Mouse (Mus musculus): Measurements from ENCODE around the gene Afmid. TPM values are rescaled to one million over a fixed set of nuclear protein-coding genes. Genes with fewer than 3 reads are reported as not detected.
"Not testable (repeated sequence)": the region's sequence is repeated elsewhere in the genome, so short reads cannot be mapped to it uniquely, and the experiment has no call there.

Afmid gene
- total RNA-seq, 2 experiments from 2014 or later: 4.7 to 6.1 TPM

DNA sequence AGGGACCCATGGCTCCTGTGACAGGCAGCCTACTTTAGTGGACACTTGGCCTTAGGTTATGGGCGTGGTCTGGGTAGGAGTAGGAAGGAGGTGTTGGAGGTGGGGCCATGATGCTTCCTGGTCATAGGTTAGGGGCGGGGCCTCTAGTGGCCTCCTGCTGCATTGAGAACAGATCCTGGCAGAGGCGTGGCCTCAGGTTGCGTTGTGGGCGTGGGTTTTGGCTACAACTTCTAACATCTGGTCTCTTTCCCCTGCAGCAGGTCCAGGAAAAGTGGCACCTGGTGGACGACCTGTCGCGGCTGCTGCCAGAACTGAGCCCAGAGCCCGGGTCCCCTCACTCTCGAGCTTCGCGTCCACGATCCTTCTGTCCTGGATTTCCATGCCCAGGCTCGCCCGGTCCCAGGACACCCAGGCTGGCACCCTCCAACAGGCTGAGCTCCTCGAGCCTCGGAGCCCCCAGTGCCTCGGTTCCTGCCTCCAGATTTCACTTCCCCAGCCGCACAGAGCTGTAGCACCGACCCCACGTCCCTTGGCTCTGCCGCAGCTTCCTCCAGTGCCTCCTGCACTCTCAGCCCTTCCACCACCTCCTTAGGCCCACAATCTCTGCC, 33.3 kb upstream of the Afmid start:
- no peak for DNase-seq (ENCODE audit: low spot score in 2 of 2)

- DNase-seq (ENCODE audit: low spot score in 2 of 2): no peak
Observed at GRCm38 (mm10) chr11:117794035-117794551, 31.6 kb upstream of the Afmid start.

DNA sequence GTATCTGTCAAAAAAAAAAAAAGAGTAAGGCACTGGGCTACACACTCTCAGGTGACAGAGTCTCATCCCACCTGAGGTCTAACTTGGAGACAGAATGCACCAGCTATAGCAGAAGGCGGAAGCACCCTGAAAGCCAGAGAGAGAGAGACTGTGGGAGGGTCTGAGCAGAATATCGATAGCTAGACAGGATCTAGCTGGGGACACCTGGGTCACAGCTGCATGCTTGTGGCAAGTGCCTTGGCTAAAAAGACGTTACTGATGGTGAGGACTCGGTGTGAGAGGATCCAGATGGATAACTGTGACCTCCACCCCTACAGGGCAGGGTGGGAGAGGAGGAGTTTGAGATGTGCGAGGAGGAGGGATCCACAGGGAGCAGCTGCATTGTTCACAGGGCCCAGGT, 28.8 kb upstream of the Afmid start:
- DNase-seq (ENCODE audit: low spot score in 2 of 2): no peak

GRCm38 (mm10) chr11:117797511-117798159, 28.1 kb upstream of the Afmid start, which contains the start of gene 6030468B19Rik:
Gene 6030468B19Rik, plus strand, starts transcription at chr11:117797660.
- no peak for DNase-seq (ENCODE audit: low spot score in 2 of 2)

DNA sequence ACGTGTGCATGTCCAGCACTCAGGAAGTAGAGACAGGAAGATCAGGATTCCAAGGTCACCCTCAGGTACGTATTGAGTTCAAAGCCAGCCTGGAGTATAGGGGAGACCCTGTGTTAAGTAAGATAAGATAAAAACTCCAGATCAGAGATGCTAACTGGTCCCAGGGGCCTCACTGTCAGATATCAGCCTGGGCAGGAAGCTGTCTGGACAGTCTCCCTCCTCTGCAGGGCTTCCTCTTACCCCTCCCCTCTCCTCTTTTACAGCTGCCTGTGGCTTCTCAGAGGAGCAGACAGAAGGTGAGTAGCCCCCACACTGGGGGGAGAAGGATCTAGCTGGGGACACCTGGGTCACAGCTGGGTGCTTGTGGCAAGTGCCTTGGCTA, 27.6 kb upstream of the Afmid start:
- no peak for DNase-seq (ENCODE audit: low spot score in 2 of 2)

DNA sequence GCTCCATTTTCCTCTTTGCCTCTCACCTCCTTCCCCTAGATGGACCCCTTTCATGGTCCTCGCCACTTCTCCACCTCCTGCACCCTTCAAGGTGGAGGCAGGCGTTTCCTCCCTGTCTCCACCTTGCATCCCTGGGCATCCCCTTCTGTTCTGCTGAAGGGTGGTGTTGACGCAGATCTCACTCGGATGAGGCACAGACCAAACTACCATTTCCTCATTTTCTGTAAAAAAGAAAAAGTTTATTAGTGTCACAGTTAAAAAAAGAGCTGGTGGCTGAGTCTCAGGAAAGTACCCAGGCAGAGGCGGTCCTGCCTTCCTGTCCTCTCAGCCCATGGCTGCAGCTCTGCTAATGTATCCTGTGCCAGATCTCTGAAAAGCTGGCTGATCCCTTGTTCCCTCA, 26.6 kb upstream of the Afmid start:
- no peak for DNase-seq (ENCODE audit: low spot score in 2 of 2)

DNA sequence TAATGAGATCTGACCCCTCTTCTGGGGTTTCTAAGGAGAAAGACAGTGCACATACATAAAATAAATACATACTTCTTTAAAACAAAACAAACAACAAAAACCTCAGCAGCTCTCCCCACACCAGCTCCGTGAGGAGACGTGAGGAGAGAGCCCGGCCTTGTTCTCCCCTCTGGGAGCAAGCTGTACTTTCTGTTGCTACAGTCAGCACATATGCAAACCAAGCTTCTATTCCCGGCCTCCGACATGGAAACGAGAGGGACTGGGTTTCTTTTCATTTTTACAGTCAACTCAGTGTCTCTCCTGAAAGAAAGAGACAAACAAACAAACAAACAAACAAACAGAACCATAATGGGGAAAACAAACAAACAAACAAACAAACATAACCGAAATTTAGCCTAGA, 25.7 kb upstream of the Afmid start:
- no peak for DNase-seq (ENCODE audit: low spot score in 2 of 2)

DNA sequence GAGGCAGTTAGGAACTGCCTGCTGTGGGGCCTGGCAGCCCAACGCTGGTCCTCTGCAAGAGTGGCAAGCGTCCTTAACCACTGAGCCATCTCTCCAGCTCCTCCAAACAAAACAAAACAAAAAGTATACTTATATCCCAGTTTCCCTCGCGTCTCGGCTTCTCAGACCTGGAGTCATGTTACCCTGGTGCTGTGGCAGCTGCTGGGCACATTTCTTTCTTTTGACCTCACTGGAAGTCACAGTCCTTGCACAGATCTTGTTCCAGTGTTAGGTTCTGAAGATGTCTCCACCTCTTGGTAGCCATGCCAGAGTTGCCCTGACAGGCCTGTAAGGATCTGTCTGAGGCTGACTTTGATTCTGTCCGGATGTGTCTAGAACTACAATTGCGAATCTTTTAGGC, 24.1 kb upstream of the Afmid start:
- DNase-seq (ENCODE audit: low spot score in 2 of 2): no peak

DNA sequence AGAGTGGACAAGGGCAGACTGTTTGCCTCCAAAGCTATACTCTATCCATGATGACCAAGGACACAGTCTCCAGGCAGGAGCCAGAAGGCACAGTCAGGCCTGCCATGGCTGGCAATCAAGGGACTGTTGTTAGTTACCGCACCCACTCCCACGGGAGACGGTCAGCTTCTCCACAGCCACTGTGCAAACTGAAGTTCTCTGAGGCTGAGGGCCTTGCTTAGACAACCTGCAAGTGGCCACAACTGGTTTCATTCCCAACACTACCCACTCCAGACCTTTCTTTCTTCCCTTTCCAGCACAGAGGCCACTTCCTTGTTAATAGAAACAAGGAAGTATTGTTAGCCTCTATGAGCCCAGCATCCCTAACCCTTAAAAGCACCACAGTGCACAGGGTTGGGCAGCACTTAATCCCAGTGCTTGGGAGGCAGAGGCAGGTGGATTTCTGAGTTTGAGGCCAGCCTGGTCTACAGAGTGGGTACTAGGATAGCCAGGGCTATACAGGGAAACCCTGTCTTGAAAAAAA, 22.5 kb upstream of the Afmid start:
- DNase-seq (ENCODE audit: low spot score in 2 of 2): no peak

GRCm38 (mm10) chr11:117806781-117807180, 18.9 kb upstream of the Afmid start:
- DNase-seq (ENCODE audit: low spot score in 2 of 2): no peak

- peak; percentile 75 to 82 for DNase-seq (ENCODE audit: low spot score in 2 of 2)
Observed at GRCm38 (mm10) chr11:117809407-117810311, 16.1 kb upstream of the Afmid start, which contains the start of the genes Gm20708 and Syngr2. Gene Gm20708, plus strand, starts transcription at chr11:117809668. Gene Syngr2, plus strand, starts transcription at chr11:117809668.

DNA sequence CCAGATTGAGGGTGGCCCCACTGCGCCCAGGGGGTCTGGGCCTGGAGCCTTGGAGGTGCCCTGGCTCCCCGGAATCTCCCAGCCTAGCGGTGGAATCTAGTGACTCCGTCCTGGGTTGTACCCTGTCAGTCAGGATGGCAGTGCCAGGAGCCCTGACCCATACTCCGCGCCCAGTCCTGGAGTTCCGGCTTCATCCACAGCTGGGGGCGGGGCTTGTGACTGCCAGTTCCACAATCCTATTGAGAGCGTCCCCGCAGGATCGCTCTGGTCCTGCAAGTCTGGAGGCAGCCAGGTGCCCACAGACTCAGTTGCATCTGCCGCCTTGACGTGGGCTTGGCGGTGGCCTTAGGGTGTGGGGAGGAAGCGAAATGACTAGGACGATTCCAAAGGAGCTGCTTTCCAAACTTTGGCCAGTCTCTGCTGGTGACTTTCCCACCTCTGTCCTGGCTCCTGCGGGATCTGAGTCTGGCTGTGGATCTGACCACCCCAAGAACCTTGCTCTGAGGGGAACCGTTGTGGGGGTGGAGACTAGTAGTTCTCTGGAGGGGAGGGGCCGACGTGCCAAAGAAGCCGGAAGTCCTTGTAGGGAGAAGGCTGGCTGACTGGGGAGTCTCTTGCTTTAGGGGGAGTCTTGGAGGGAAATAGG, 15.2 kb upstream of the Afmid start:
- DNase-seq (ENCODE audit: low spot score in 2 of 2): peak; percentile 86

GRCm38 (mm10) chr11:117813867-117814266, 11.9 kb upstream of the Afmid start:
- DNase-seq (ENCODE audit: low spot score in 2 of 2): no peak

GRCm38 (mm10) chr11:117814704-117815366, 10.9 kb upstream of the Afmid start:
- DNase-seq (ENCODE audit: low spot score in 2 of 2): no peak

- not testable (repeated sequence) for DNase-seq (ENCODE audit: low spot score in 2 of 2)
Observed at GRCm38 (mm10) chr11:117815850-117816249, 9.9 kb upstream of the Afmid start.

GRCm38 (mm10) chr11:117816389-117816996, 9.2 kb upstream of the Afmid start:
- no peak for DNase-seq (ENCODE audit: low spot score in 2 of 2)

DNA sequence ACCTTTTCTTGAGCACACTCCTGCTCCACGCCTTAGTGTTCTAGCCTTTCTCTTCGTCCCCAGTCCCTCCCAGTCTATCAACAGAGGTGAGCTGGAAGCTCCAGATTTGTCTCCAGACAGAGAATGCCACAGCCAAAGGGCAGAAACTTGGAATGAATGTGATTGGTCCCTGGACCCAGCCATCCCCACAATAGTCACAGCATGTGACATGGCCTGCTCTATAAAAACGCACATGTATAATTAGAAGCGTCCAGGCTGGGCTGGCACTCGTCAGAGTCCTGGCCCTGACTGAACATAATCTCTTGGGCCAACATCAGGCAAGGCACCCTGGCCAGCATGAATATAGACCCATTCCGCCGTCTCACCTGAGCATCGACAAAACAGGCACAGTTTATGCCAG, 6.6 kb upstream of the Afmid start:
- no peak for DNase-seq (ENCODE audit: low spot score in 2 of 2)

DNA sequence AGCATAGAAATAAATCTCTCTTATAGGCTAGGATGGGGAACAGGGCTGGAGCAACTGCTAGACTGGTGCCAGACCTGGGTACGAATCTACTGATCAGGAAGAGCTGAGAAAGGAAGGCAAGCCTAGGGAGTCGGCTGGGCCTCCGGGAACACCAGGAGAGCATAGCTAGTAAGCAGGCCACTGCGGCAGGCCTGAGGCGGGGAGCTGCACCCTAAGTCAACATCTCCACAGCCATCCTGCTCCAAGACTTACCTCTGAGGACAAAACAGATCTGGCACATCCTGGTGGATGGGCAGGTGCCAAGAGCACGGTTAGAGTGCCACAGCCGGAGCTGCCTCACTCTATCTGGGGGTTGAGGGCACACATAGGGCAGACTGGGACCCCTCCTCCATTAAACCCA, 5.6 kb upstream of the Afmid start:
- no peak for DNase-seq (ENCODE audit: low spot score in 2 of 2)

DNA sequence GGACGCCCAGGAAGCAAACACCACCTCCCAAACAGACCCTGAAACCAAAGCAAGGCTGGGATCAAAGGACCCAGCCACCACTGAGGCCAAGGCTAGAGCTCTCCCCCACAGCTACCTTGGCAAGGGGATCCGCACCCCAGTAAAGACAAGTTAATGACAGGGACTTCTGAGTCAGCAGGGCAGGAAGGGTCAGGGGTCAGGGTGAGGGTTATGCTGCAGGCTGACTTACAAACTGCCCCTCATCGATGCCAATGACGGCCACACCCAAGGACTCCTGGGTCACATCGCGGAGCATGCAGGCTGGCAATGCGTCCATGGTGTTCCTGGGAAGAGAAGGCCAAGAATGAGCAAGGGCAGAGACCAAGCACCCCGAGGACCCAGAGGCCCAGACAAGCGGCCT, 3.9 kb upstream of the Afmid start:
- no peak for DNase-seq (ENCODE audit: low spot score in 2 of 2)

- DNase-seq (ENCODE audit: low spot score in 2 of 2): no peak
Observed at GRCm38 (mm10) chr11:117822728-117823241, 2.9 kb upstream of the Afmid start.

All from adrenal gland, adult 18-20 months (tissue).